Mouse (Mus musculus) naive thymus-derived CD4-positive, alpha-beta T cell, adult 5 months (primary cell): ENCODE results near the gene Btg4. TPM values are rescaled to one million over a fixed set of nuclear protein-coding genes. Genes with fewer than 3 reads are reported as not detected.

ENCODE experiments used
- polyA plus RNA-seq: library from polyadenylated mRNA; unstranded; fragments of 100-300 nt; shearing (Covaris generic); gene quantifications from one replicate; pipeline ENCODE4 v1.2.1, GENCODE M21; 2017

The Btg4 gene
- polyA plus RNA-seq = not detected

DNA sequence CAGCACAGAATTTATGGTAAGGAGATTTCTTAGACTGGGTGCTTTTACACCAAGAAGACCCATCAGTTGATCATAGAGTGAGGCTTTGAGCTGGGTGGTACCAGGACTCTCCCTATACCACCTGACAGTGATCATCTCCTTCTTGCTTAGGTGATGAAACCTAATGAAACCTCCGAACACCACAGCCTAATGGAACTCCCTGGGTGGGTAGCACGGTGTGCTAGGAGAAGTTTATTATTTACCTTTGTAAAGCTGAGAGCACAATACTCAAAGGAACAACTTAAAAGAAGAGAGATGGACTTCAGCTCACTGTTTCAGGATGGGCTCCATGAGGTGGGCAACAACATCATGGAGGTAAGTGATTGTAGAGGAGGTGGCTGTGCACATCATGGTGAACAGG, at the start of gene Btg4:
Btg4 (plus strand) TSS at position 301 of the 400 bp plus-strand sequence.

DNA sequence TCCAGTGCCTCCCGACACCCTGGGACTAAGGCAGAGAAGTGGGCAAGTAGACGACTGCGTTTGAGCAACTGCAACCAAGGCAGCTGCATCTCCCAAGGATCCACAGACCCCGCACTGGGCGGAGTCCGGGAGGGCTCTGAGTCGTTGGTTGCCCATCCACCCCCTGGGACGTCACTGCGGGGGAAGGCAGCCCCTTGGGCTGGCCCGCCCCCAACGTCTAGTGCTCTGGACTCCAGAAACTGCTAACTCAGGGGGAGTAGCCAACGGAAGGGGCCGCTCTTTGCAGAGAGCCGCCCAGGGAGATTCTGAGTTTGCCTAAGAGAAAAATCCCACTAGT, 16.2 kb downstream of the Btg4 start, which contains the start of gene Layn:
Layn (minus strand) TSS at position 116 of the 337 bp plus-strand sequence.

DNA sequence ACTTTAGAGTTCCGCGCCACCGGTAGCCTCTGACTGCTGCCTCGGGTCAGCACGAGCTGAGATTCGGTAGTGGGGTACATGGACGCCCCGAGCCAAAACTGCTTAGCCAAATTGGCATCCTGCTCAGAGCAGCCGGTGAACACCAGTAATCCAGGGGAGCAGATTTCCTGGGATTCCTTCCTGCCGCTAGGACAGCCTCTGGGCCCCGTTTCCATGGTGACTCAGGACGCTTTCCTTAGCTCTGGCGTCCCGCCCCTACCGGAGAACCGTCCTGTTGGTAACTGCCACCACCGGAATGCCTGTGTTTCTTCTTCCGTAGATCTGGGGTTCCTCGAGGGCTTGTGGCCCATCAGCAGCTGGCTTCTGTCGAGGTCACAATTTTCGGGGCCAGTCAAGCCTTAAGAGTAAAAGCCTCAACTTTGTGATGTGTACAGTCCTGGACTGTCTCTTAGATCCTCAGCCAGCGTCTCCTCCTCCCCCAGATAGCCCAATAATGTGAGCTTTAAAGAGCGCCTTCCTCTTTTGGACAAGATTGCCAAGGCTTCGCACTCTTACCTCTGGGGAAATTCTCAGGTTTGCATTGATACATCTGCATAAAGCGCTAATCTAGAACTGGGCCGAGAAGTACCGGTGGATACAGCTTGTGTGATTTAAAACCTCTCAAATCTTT, 41.2 kb downstream of the Btg4 start, which contains the start of gene 4833427G06Rik:
4833427G06Rik (minus strand) TSS at position 323 of the 670 bp plus-strand sequence.

DNA sequence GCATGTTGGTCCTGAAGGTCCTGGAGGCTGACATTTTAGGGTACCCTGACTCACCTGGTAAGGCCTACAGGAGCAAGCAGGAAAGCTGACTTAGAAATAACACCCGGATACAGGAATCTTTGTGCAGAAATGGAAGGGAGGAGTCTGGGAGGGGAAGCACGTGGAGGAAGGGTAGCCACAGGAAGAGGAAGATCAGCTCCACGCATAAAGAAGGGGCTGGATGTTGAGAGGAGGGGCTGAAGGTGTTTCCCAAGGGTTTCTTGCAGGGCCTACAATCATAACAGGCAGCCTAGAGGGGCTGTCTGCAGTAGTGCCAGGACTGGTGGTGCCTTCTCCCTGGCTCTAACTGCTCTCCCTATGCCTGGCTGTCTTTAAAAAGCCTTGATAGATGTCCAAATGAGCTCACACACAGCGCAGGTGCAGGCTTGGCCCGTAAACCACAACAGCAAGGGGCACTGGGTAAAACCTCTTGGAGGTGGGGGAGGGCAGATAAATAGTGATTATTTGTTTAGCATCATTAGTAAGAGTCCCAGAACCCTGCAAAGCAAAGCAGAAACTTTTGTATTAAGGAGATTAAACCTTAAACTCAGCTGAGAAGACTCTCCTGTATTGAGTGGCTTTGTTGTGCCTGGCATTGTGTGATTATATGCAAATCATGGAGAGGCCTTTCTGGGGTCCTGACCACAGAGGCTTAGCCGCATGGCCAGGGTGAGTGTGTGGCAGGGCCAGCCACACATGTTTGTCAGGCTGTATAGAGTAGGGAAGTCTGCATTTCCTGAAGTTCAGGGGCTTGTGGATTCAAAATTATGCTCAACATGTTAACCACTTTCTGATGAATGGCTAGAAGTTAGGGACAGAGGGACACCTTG, 104.8 kb downstream of the Btg4 start, which contains the start of gene Gm32742:
Gm32742 (minus strand) TSS at position 206 of the 869 bp plus-strand sequence.

Other genes with a start within 250 kb of the Btg4 start
- 98.5 TPM for gene Ppp2r1b, start 215.6 kb upstream of the Btg4 start, polyA plus RNA-seq
- 59.9 TPM for gene Sik2, start 51.8 kb upstream of the Btg4 start, polyA plus RNA-seq
- gene Layn, start 16.2 kb downstream of the Btg4 start, polyA plus RNA-seq = not detected
- gene 4833427G06Rik, start 41.2 kb downstream of the Btg4 start, polyA plus RNA-seq = not detected
- gene Gm32742, start 104.6 kb downstream of the Btg4 start, polyA plus RNA-seq = not detected
- 7.9 TPM for gene Pou2af1, start 152.8 kb downstream of the Btg4 start, polyA plus RNA-seq
- not detected for gene Colca2, start 217.7 kb downstream of the Btg4 start, polyA plus RNA-seq